Mouse (Mus musculus) heart, embryonic 16.5 days (tissue): ENCODE measurements at regions not wholly inside any gene's neighbourhood (a gene's known extent, or its start where the extent isn't known, plus 50 kb on each side); places are given as distances from the start of the nearest gene placed in this dataset.

Experiments
- ATAC-seq: fragments of 200-750 bp; cut with Nextera tagmentation; replicated peaks from 2 replicates; pipeline ENCODE4 v1.8.0; 2017; ENCODE audit warnings: moderate number of reproducible peaks; ENCODE audit not compliant: insufficient read depth, low FRiP score; ENCODE audit errors: extremely low read depth
- H3K27ac ChIP-seq: fragments of 300-500 bp; sonication (generic); 2 replicates; pipeline ENCODE4 v1.5.1; 2014; ENCODE audit warnings: mild to moderate bottlenecking, low read length, control low read depth, moderate library complexity
- H3K27me3 ChIP-seq: fragments of 300-500 bp; sonication (generic); 2 replicates; pipeline ENCODE4 v1.6.1; 2014; ENCODE audit warnings: low read length, mixed read lengths; ENCODE audit not compliant: control insufficient read depth, insufficient read depth
- H3K36me3 ChIP-seq: fragments of 300-500 bp; sonication (generic); 2 replicates; pipeline ENCODE4 v1.6.1; 2014; ENCODE audit not compliant: control insufficient read depth, insufficient read depth
- H3K4me1 ChIP-seq: fragments of 300-500 bp; sonication (generic); 2 replicates; pipeline ENCODE4 v1.6.1; 2014; ENCODE audit warnings: low read length, mixed read lengths; ENCODE audit not compliant: control insufficient read depth, insufficient read depth
- H3K4me2 ChIP-seq: fragments of 300-500 bp; sonication (generic); 2 replicates; pipeline ENCODE4 v1.6.1; 2014; ENCODE audit warnings: low read depth, mild to moderate bottlenecking, control low read depth, low read length
- H3K4me3 ChIP-seq: fragments of 300-500 bp; sonication (generic); 2 replicates; pipeline ENCODE4 v1.5.1; 2014; ENCODE audit warnings: mild to moderate bottlenecking, control low read depth, low read length
- H3K9ac ChIP-seq: fragments of 300-500 bp; sonication (generic); 2 replicates; pipeline ENCODE4 v1.6.1; 2014; ENCODE audit warnings: low read length, control low read depth
- H3K9me3 ChIP-seq: fragments of 300-500 bp; sonication (generic); replicated peaks from 2 replicates; pipeline ENCODE4 v1.6.1; 2016; ENCODE audit warnings: low read length; ENCODE audit not compliant: control insufficient read depth
- WGBS: fragments of 180-500 bp; shearing (Covaris S2); extraction: QIAGEN DNeasy Blood & Tissue Kit; methylation state at CpG from one replicate; pipeline ENCODE4 v1.1.7; 2014; 5-methylcytosine and 5-hydroxymethylcytosine counted together

DNA sequence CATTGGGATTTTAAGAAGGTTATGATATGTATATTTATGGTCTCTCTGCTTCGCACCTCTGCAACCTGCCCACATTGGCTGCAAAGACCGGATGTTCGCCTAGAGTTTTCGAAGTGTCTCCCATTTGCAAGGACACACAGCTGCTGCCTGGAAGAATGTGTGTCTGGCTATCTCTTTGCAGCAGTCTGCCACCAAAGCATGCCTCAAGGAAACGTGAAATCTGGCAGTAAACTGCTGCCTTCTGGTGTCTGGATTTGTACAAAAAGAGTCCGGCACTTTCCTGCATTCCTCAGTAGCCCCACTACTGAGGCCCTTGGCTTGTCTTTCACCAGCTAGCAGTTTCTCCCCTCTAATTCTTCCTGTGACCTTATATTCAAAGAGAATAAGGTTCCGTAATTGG lies 148.5 kb upstream of the Epha4 start:
- Histone ChIP-seq H3K27ac (no peak overlapping the region), H3K4me1 (no peaks in the 10 kb centered on the region; the same call in 1 of the 2 replicates), H3K9ac (no peak overlapping the region), H3K4me3 (no peak overlapping the region), H3K27me3 (no peaks in the 10 kb centered on the region), H3K4me2 (no peak overlapping the region), H3K9me3 (no peaks in the 10 kb centered on the region), H3K36me3 (no peaks in the 10 kb centered on the region)
- ATAC-seq: no peak
- 58% methylated on average over 7 of the region's 7 CpGs for WGBS

GRCm38 (mm10) chr1:77660436-77660835 lies 145.5 kb upstream of the Epha4 start:
- Histone ChIP-seq H3K36me3 (no peaks in the 10 kb centered on the region), H3K9ac (no peak overlapping the region), H3K9me3 (no peaks in the 10 kb centered on the region), H3K4me3 (no peak overlapping the region), H3K27ac (no peak overlapping the region), H3K4me1 (no peaks in the 10 kb centered on the region; the same call in 1 of the 2 replicates), H3K4me2 (no peak overlapping the region), H3K27me3 (no peaks in the 10 kb centered on the region)
- no peak for ATAC-seq

DNA sequence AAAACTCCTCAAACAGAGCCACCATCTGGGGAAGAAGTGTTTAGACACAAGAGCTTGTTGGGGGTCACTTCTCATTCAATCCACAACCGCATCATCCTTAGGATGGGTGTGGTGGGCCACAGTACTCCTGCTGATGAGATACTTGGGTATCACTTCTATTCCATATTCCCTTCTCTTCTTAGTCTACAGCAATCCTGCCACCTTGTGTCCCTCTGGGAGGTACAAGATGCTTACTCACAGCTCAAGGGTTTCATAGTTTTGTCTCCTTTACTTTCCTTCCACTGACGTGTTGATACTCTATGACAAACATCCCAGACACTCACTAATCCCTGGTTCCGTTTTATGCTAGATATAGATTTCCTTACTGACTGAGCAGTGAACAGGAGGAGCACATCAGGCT lies 122.1 kb upstream of the Epha4 start:
- Histone ChIP-seq H3K27me3 (no peaks in the 10 kb centered on the region), H3K9me3 (no peaks in the 10 kb centered on the region), H3K36me3 (no peaks in the 10 kb centered on the region), H3K4me1 (no peaks in the 10 kb centered on the region), H3K27ac (no peak overlapping the region), H3K4me2 (no peak overlapping the region), H3K9ac (no peak overlapping the region), H3K4me3 (no peak overlapping the region)
- no peak for ATAC-seq
- WGBS: 55% methylated on average over 3 of the region's 3 CpGs

GRCm38 (mm10) chr1:77629496-77630281 lies 114.8 kb upstream of the Epha4 start:
- Histone ChIP-seq H3K4me2 (no peak overlapping the region), H3K36me3 (no peaks in the 10 kb centered on the region), H3K9ac (no peak overlapping the region), H3K4me3 (no peak overlapping the region), H3K4me1 (no peaks in the 10 kb centered on the region), H3K9me3 (no peaks in the 10 kb centered on the region), H3K27ac (no peak overlapping the region), H3K27me3 (no peaks in the 10 kb centered on the region)
- 56% methylated on average over 9 of the region's 9 CpGs for WGBS
- no peak for ATAC-seq

DNA sequence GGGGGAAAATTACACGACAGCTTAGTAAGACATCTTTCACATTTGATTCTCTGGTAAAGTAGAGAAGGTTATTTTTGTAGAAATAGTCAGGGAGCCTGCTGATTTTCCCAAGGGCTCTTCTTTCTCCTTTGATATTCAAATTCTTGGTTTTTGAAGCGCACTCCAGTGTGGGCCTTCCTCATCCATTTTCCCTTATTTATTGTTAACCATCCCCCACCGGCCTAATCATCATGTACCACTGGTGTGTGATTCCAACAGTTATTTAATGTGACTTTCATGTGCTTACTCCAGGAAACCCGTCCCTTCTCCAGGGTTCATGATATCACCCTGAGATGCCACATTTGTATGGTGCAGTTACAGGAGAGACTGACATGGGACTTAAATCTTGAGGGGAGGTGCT lies 114.0 kb upstream of the Epha4 start:
- H3K4me2 ChIP-seq: no peak overlapping the region
- no peak overlapping the region for H3K27ac ChIP-seq
- H3K9ac ChIP-seq: no peak overlapping the region
- no peak for ATAC-seq
- no peaks in the 10 kb centered on the region for H3K36me3 ChIP-seq
- no peaks in the 10 kb centered on the region for H3K27me3 ChIP-seq
- no peaks in the 10 kb centered on the region for H3K9me3 ChIP-seq
- no peak overlapping the region for H3K4me3 ChIP-seq
- H3K4me1 ChIP-seq: no peaks in the 10 kb centered on the region
- 67% methylated on average over 4 of the region's 4 CpGs for WGBS

GRCm38 (mm10) chr1:77617490-77617889 lies 102.6 kb upstream of the Epha4 start:
- Histone ChIP-seq H3K9ac (no peak overlapping the region), H3K4me2 (no peak overlapping the region), H3K36me3 (no peaks in the 10 kb centered on the region), H3K27me3 (no peaks in the 10 kb centered on the region), H3K27ac (no peak overlapping the region), H3K4me1 (no peaks in the 10 kb centered on the region), H3K4me3 (no peak overlapping the region), H3K9me3 (no peaks in the 10 kb centered on the region)
- no peak for ATAC-seq
- 89% methylated on average over 8 of the region's 8 CpGs for WGBS

GRCm38 (mm10) chr1:77600509-77600908 lies 85.6 kb upstream of the Epha4 start:
- Histone ChIP-seq H3K9me3 (no peaks in the 10 kb centered on the region), H3K36me3 (no peaks in the 10 kb centered on the region), H3K27me3 (no peaks in the 10 kb centered on the region), H3K9ac (no peak overlapping the region), H3K4me3 (no peak overlapping the region), H3K4me2 (no peak overlapping the region), H3K27ac (no peak overlapping the region), H3K4me1 (no peaks in the 10 kb centered on the region)
- ATAC-seq: no peak
- WGBS: 69% methylated on average over 5 of the region's 5 CpGs

DNA sequence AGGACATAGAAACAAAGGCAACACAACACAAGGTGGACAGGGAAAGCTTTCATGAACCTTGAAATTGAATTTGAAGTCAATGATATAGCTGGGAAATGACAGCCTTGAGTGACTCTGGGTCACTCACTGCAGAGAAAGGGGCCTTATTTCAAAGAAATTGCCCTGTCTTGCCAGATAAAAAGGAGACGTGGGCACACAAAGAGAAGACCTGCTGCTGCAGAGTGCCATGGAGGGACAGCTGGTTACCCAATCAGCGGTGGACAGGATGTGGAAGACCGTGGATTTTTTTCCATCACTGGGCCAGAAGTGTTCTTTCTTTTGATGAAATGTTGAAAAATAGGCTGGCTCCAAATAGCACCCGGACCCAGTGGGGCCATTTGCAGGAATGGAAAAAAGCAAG lies 77.8 kb upstream of the Epha4 start:
- Histone ChIP-seq H3K36me3 (no peaks in the 10 kb centered on the region), H3K4me3 (no peak overlapping the region), H3K27me3 (no peaks in the 10 kb centered on the region), H3K4me2 (no peak overlapping the region), H3K27ac (no peak overlapping the region), H3K9me3 (no peaks in the 10 kb centered on the region), H3K9ac (no peak overlapping the region), H3K4me1 (no peaks in the 10 kb centered on the region)
- WGBS: 85% methylated on average over 4 of the region's 4 CpGs
- no peak for ATAC-seq

DNA sequence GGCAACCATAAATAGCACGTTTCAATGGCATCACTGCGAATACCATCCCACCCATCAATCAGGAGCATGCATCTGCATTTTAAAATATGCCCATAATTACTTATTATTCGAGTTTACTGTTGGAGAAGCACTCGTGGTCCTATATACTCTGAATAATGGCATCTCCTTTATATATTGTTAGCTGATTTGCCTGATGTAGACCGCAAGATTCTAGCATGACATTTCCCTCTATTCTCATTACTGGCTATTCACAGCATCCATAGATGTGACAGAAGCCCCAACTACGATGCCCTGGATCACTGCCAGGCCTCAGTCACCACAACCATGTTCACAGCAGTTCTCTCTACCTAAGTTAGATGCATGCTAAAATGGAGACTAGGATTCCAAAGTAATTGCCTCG lies 77.4 kb upstream of the Epha4 start:
- no peaks in the 10 kb centered on the region for H3K27me3 ChIP-seq
- no peak overlapping the region for H3K27ac ChIP-seq
- H3K9ac ChIP-seq: no peak overlapping the region
- no peak overlapping the region for H3K4me3 ChIP-seq
- whole genome bisulfite sequencing: 83% methylated on average over 7 of the region's 7 CpGs
- ATAC-seq: no peak
- no peaks in the 10 kb centered on the region for H3K9me3 ChIP-seq
- no peak overlapping the region for H3K4me2 ChIP-seq
- H3K4me1 ChIP-seq: no peaks in the 10 kb centered on the region
- H3K36me3 ChIP-seq: no peaks in the 10 kb centered on the region
